Mouse (Mus musculus) gastrocnemius, postnatal 14 days (tissue): Measurements from ENCODE around the gene Ppip5k1. TPM values are rescaled to one million over a fixed set of nuclear protein-coding genes. Genes with fewer than 3 reads are reported as not detected.

Experiments
- DNase-seq: peaks from one replicate; pipeline ENCODE4 v3.0.0; 2021; ENCODE audit warnings: mixed read lengths
- intact Hi-C: fragments of 180-260 bp; cut with DNase I; formaldehyde crosslinking; loops from one replicate; pipeline ENCODE4 v1.15.1; 2025; ENCODE audit warnings: low total_unique reads
- total RNA-seq, 2 experiments: library from RNA; stranded (reverse); gene quantifications; 2 replicates each; pipeline ENCODE4 v1.2.3; 2021

Gene Ppip5k1
- total RNA-seq, 2 experiments from 2014 or later, result 30.8 to 34.8 TPM

DNA sequence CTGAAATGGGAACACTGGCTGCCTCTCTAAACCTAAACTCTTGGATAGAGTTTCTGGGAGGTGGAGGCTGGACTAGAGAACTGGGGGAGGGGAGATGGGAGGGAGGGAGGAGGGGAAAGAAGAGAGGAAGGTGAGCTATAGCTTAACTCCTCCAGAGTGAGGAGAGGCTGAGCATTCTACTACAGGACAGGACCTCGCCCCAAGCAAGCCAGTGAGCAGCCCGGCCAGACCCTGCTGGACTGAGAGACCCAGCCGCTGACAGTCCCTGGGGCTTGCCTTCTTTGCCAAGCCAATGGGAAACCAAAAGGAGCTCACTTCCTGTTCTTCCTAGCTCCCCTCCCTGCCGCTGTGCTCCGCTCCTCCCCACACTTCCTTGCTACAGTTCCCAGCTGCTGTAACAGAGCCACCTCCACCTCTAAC is 46.2 kb downstream of the Ppip5k1 start:
- no peak for DNase-seq
- intact Hi-C loops, result no loop called here

DNA sequence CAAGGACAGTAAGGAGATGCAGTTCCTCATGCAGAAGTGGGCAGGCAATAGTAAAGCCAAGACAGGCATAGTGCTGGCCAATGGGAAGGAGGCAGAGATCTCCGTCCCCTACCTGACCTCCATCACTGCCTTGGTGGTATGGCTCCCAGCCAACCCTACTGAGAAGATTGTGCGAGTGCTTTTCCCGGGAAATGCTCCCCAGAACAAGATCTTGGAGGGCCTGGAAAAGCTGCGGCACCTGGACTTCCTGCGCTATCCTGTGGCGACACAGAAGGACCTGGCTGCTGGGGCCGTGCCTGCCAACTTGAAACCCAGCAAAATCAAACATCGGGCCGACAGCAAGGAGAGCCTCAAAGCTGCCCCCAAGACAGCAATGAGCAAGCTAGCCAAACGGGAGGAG is 55.2 kb downstream of the Ppip5k1 start:
- no peak for DNase-seq
- intact Hi-C loops, result no loop called here

DNA sequence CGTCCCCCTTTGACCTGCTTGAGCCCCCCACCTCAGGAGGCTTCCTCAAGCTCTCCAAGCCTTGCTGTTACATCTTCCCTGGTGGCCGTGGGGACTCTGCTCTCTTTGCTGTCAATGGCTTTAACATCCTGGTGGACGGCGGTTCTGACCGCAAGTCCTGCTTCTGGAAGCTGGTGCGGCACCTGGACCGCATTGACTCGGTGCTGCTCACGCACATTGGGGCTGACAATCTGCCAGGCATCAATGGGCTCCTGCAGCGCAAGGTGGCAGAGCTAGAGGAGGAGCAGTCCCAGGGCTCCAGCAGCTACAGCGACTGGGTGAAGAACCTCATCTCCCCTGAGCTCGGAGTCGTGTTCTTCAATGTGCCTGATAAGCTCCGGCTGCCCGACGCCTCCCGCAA is 55.7 kb downstream of the Ppip5k1 start:
- no peak for DNase-seq
- intact Hi-C loops, result no loop called here

- intact Hi-C loops, result no loop called here
- no peak for DNase-seq
These were observed 57.1 kb downstream of the Ppip5k1 start for GRCm38 (mm10) chr2:121298131-121298530.

DNA sequence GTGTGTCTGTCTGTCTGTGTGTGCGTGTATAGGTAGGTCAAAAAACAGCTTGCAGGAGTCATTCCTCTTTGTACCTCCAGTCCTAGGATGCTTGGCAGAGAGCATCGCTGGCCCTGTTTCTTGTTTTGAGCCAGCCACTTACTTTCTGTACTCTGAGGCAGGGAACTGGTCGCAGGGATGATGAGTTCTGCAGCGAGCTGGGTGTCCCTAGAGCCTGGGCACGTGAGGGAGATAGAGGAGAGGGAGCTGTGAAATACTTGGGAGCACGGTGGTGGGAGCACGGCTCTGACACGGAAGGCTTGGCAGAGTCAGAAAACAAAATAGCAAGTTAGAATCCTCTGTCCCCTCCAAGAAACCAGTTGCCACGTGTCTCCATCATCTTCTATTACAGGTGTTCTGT is 57.5 kb downstream of the Ppip5k1 start:
- no peak for DNase-seq
- intact Hi-C loops, result no loop called here

DNA sequence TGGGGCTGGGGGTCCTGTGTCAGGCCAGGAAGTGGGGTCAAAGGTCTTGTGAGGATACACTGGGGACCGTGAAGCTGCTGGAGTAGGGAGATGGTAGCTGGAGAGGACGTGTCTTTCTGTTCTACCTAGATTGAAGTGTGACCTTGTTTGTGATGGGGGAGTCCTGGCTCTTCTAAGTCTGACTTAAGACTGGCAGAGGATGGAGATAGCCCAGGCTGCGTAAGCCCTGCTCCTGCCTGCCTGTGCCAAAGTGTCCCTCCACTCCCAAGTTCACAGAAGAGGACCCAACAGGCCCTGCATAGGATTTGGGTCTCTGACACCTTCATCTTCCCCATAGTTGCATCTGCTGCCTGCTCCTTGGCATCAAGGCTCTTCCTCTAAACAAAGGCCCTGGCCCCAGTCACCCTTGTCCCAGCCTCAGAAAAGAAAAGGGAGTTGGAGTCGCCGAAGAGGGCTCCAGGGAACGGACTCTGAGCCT is 58.4 kb downstream of the Ppip5k1 start:
- intact Hi-C loops, result no loop called here
- no peak for DNase-seq

GRCm38 (mm10) chr2:121295608-121296571 is 59.3 kb downstream of the Ppip5k1 start:
- intact Hi-C loops, result no loop called here
- no peak for DNase-seq

DNA sequence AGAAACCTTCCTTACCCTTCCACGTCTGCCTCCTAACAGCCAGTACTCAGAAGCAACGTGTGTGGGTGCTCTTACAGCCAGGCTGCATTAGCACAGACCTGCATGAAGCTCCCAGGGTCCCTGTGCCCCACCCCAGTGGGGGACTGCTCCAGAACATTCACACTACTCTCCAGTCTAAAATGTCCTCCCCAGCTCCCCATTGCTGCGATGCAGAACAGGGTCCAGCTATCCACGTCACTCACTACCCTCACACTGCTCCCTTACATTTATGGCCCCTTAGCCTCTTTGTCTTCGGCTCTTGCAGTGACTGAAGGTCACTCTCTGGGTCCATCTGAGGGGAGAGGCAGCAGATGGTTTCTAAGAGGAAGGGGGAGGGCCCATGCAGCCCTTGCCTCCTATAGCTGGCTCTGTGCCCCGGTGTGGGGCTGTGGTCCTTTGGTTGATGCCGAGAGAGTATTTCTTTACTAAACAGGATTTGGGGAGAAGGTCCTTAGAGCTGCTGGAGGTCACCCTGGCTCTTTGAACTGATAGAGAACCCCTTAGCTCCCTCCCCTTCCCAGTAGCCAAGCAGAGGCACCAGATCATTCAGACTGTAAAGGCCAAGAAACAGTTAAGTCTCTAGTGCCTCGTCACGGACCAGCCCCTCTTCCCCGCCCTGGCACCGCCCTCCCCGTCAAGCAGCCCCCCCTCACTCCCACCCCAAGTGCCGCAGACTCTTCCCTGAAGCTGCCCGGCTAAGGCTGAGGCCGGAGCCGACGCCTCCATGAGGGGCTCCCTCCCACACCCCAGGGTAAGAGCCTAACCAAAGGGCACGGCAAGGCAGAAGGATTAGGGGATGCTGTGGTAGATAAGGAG is 60.2 kb downstream of the Ppip5k1 start:
- peak; percentile 75 for DNase-seq
- intact Hi-C loops, result no loop called here

DNA sequence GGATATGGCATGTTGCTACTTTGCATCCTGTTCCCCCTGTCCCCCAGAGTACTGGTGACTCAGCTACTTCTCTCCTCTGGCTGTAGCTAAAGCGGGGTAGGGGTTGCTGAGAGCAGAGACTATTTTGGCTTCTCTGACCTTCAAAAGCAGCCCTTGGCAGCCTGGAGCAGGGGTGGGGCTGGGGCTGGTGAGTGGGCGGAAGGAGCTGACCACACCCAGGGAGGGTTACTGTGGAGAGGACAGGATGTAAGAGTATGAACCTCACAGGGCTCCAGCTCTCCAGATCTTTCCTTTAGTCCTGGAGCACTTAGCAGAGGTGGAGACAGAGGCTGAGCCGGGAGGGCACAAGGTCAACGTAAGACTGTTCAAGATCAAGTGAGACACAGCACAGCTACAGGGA is 61.0 kb downstream of the Ppip5k1 start:
- DNase-seq, result peak; percentile 56
- intact Hi-C loops, result no loop called here

GRCm38 (mm10) chr2:121292316-121293013 is 62.7 kb downstream of the Ppip5k1 start:
- intact Hi-C loops, result no loop called here
- no peak for DNase-seq

DNA sequence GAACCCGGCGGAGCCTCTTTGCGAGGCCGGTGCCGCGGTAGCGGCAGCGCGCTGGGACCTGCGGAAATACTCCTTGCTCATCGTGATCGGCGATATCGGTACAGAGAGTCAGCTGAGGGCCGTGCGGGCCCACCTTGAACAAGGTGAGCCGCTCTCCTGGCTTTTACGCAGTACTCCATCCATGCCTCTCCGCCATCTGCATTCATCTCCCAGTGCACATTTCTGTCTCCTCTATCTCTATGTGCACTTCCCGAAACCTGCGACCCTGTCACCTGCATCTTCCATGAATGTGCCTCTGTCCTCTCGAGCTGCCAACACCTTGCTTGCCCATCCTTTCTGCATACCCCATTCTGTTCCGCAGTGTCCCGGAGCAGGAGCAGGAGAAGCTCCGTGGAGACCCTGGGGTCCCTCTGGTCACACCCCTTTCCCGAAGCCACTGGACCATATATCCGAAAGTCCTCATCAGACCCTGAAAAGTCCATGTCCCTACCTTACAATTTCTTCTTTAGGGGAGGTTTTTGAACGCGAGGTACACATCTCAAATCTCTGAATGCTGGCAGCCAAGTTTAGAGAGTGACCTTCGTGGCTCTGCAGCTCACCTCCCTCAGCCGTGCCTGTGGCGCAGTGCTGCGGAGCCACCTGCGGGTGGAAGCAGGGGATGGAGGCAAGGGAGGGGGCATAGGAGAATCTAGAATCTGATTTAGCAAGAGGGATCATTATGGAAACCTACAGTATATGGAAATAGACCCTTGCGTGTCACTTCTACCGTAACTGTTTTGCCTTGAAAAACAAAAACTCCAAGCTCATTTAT is 65.3 kb downstream of the Ppip5k1 start:
- intact Hi-C loops, result no loop called here
- no peak for DNase-seq

DNA sequence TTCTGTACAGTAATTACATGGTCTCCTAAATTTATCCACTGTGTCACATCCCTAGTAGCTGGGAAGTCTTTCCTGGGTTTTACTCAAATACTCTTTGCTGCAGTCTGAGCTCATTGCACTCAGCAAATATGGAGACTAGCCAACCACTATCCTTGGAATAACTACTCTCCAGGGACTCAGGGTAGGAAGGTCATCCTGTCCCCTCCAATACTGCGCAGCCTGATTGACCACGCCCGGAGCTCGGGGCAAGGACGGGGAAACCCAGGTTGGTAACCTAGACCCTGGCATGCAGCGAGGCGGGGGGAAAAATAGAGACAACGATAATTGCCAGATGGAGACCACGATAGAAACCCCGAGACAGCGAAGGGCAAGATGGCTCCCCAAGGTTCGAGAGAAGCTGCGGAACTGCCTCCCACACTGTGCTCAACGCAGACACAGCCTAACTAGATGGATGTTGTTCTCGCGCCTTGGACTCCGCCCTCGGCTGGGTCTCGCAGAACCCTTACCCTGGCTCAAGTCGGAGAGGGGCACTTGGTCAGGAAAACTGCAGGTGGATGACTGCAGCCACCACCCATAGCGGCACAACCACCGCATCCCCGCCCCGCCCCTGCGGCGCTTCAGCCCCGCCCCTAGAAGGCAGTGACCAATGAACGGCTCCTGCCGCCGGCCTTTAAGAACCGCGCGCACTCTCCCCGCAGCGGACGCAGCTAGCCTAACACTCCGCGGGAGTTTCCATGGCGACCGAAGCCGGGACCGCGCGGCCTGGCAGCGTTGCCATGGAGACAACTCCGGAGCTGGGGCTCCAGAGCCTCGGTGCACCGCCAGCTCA is 66.1 kb downstream of the Ppip5k1 start, which contains the start of gene Map1a:
TSS of gene Map1a (plus strand) at position 700 of the 829 bp plus-strand sequence.
- peak; percentile 89 for DNase-seq
- intact Hi-C loops, result no loop called here

GRCm38 (mm10) chr2:121287850-121288249 is 67.3 kb downstream of the Ppip5k1 start:
- DNase-seq, result no peak
- intact Hi-C loops, result no loop called here

DNA sequence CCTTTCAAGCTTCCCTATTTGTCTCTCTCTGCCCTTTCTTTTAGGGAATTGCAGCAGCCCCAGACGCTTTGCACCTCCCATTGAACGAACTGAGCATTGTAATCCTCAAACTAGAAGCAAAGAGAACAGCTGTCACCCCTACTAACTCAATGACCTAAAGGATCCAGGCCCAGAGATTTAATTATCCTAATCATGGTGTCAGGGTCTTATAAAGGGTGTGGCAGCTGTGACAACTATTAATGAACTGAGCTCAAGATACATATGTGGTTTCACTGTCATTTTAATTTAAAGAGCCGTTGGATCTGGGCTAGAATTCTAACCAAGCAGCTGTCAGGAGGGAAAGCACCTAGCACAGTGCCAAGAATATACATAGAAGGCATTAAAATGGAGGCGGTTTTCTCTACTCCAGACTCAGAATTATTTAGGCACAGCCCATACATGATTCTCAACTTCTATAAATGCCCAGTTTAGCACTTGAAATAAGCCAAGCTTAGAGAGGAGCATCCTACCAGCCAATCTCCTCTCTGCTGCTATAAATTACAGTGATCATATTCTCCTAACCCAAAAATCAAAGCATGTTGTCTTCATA is 83.2 kb downstream of the Ppip5k1 start:
- intact Hi-C loops, result no loop called here
- no peak for DNase-seq

DNA sequence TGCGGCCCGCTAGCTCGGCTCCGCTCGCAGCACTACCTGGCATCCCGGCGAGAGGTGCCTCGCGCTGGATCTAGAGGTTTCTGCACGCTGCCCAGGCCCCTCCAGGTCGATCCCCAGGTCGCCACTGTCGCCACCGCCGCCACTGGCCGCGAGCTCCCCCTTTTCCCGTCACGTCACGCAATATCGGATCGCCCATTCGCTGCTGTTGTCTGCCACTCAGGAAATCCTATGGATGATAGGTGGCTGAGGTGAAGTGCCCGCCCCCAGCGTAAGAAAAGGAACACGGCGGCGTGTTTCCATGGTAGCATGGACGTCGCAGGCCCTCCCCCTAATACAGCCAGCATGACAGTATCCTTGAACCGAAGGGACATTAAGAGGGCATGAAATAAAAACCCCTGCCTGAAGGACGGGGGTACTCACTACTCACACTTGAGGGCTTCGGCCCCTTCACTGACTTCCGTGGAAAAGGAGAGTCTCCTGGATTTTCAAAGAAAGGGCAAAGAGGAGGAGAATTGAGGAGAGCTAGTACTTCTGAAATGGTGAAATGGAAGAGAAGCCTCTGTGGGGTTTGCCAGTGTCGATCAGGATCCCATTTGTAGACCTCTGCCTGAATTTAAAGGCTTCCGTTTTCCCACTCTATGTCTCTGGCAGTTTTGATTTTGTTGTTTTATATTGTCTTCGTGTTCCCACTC is 83.8 kb downstream of the Ppip5k1 start, which contains the start of gene Trp53bp1:
TSS of gene Trp53bp1 (minus strand) at position 172 of the 692 bp plus-strand sequence.
- intact Hi-C loops, result no loop called here

GRCm38 (mm10) chr2:121270521-121271235 is 84.5 kb downstream of the Ppip5k1 start:
- intact Hi-C loops, result no loop called here
- no peak for DNase-seq

More for the DNA sequence above, 83.8 kb downstream of the Ppip5k1 start, which contains the start of gene Trp53bp1:
- DNase-seq, result peak; percentile 92
